Mouse (Mus musculus) limb, embryonic 11.5 days (tissue): ENCODE measurements at regions not wholly inside any gene's neighbourhood (a gene's known extent, or its start where the extent isn't known, plus 50 kb on each side); places are given as distances from the start of the nearest gene placed in this dataset. TPM values are rescaled to one million over a fixed set of nuclear protein-coding genes. Genes with fewer than 3 reads are reported as not detected.

Experiments
- ATAC-seq: fragments of 200-750 bp; cut with Nextera tagmentation; 2 replicates; pipeline ENCODE4 v1.8.0; 2017; ENCODE audit warnings: low read depth; ENCODE audit not compliant: insufficient number of reproducible peaks, low FRiP score, low TSS enrichment
- DNase-seq: peaks from one replicate; pipeline ENCODE4 v3.0.0-alpha.2; 2015; ENCODE audit warnings: low spot score
- H3K27ac ChIP-seq: fragments of 300-500 bp; sonication (generic); replicated peaks from 2 replicates; pipeline ENCODE4 v1.5.1; 2014; ENCODE audit warnings: low read depth, mild to moderate bottlenecking, low read length
- H3K27me3 ChIP-seq: fragments of 300-500 bp; sonication (generic); 2 replicates; pipeline ENCODE4 v1.6.1; 2014; ENCODE audit warnings: mild to moderate bottlenecking, low read length, mixed read lengths; ENCODE audit not compliant: control insufficient read depth, insufficient read depth
- H3K36me3 ChIP-seq: fragments of 300-500 bp; sonication (generic); 2 replicates; pipeline ENCODE4 v1.6.1; 2014; ENCODE audit warnings: mild to moderate bottlenecking, low read length, moderate library complexity, mixed read lengths; ENCODE audit not compliant: control insufficient read depth, insufficient read depth
- H3K4me1 ChIP-seq: fragments of 300-500 bp; sonication (generic); 2 replicates; pipeline ENCODE4 v1.6.1; 2014; ENCODE audit warnings: low read length, mixed read lengths; ENCODE audit not compliant: control insufficient read depth, insufficient read depth
- H3K4me2 ChIP-seq: fragments of 300-500 bp; sonication (generic); 2 replicates; pipeline ENCODE4 v1.6.1; 2014; ENCODE audit warnings: low read depth, mild to moderate bottlenecking, moderate library complexity; ENCODE audit not compliant: severe bottlenecking
- H3K4me3 ChIP-seq: fragments of 300-500 bp; sonication (generic); 2 replicates; pipeline ENCODE4 v1.5.1; 2014; ENCODE audit warnings: low read depth, low read length
- H3K9ac ChIP-seq: fragments of 300-500 bp; sonication (generic); 2 replicates; pipeline ENCODE4 v1.6.1; 2014; ENCODE audit warnings: mild to moderate bottlenecking, low read length
- H3K9me3 ChIP-seq: fragments of 300-500 bp; sonication (generic); 2 replicates; pipeline ENCODE4 v1.6.1; 2016; ENCODE audit warnings: low read length; ENCODE audit not compliant: control insufficient read depth
- WGBS: fragments of 180-500 bp; shearing (Covaris S2); extraction: QIAGEN DNeasy Blood & Tissue Kit; methylation state at CpG from one replicate; pipeline ENCODE4 v1.1.7; 2014; 5-methylcytosine and 5-hydroxymethylcytosine counted together
- microRNA-seq: library from miRNA; unstranded; fragments of <30 nt; microRNA quantifications from one replicate; pipeline ENCODE4, GENCODE M21; 2016

GRCm38 (mm10) chr14:48370322-48370721 is 75.6 kb upstream of the Tmem260 start:
- no peak overlapping the region for H3K4me2 ChIP-seq
- no peak for ATAC-seq
- no peak overlapping the region for H3K4me3 ChIP-seq
- DNase-seq, result no peak
- H3K27me3 ChIP-seq, result no peaks in the 10 kb centered on the region
- no peaks in the 10 kb centered on the region for H3K36me3 ChIP-seq
- H3K9ac ChIP-seq, result no peak overlapping the region
- no peak overlapping the region for H3K27ac ChIP-seq
- H3K9me3 ChIP-seq, result no peaks in the 10 kb centered on the region
- no peaks in the 10 kb centered on the region for H3K4me1 ChIP-seq
- WGBS, result 2% methylated on average over 1 of the region's 1 CpGs

- H3K9me3 ChIP-seq, result no peaks in the 10 kb centered on the region
- DNase-seq (peak; percentile 28), ATAC-seq (no peak)
- H3K36me3 ChIP-seq, result no peaks in the 10 kb centered on the region
- 70% methylated on average over 5 of the region's 5 CpGs for WGBS
- H3K4me2 ChIP-seq, result no peak overlapping the region
- no peak overlapping the region for H3K27ac ChIP-seq
- H3K4me1 ChIP-seq, result no peaks in the 10 kb centered on the region
- H3K27me3 ChIP-seq, result no peaks in the 10 kb centered on the region
- H3K9ac ChIP-seq, result no peak overlapping the region
- H3K4me3 ChIP-seq, result no peak overlapping the region
Measured at GRCm38 (mm10) chr14:48371766-48372165, 74.2 kb upstream of the Tmem260 start.

GRCm38 (mm10) chr14:48376112-48376511 is 69.8 kb upstream of the Tmem260 start:
- no peak overlapping the region for H3K4me2 ChIP-seq

More at GRCm38 (mm10) chr14:48376112-48376511, 69.8 kb upstream of the Tmem260 start:
- WGBS, result 42% methylated on average over 5 of the region's 5 CpGs
- Histone ChIP-seq H3K4me3 (no peak overlapping the region), H3K27me3 (no peaks in the 10 kb centered on the region), H3K9me3 (no peaks in the 10 kb centered on the region), H3K27ac (no peak overlapping the region), H3K36me3 (no peaks in the 10 kb centered on the region), H3K4me1 (no peaks in the 10 kb centered on the region), H3K9ac (no peak overlapping the region)
- DNase-seq (no peak), ATAC-seq (no peak)

Small RNAs in the stretch of these regions (microRNA-seq; reads per million reads assigned to microRNA genes)
- not detected for gene Gm23881
